Mouse (Mus musculus): ENCODE data around the gene Slc52a3. TPM values are rescaled to one million over a fixed set of nuclear protein-coding genes. Genes with fewer than 3 reads are reported as not detected.

Gene Slc52a3
- polyA plus RNA-seq, 1 experiment = 0.08 TPM

GRCm38 (mm10) chr2:152048003-152048980 is 52.0 kb downstream of the Slc52a3 start:
- Histone ChIP-seq H3K79me2 (ENCODE audit: control insufficient read depth, insufficient read depth) (no peaks in the 10 kb centered on the region), H3K4me3 (ENCODE audit: insufficient read depth, poor library complexity, severe bottlenecking) (no peak overlapping the region), H3K79me3 (ENCODE audit: low read depth) (no peaks in the 10 kb centered on the region), H3ac (ENCODE audit: control insufficient read depth, insufficient read length, low read depth) (no peak overlapping the region), H3K36me3 (ENCODE audit: control insufficient read depth, insufficient read depth) (no peaks in the 10 kb centered on the region), H3K27me3 (ENCODE audit: control insufficient read depth, insufficient read depth, insufficient read length) (peaks cover 51% of the 10 kb centered on the region)
- TF ChIP-seq MYOG (IDR thresholded peaks at IDR 0.05; ENCODE audit: control insufficient read depth, extremely low read depth, insufficient read length) (no peak), MAX (IDR thresholded peaks at IDR 0.05) (no peak), USF1 (IDR thresholded peaks at IDR 0.05; ENCODE audit: low read depth) (no peak), MYOD1 (IDR thresholded peaks at IDR 0.05; ENCODE audit: control insufficient read depth, insufficient read length, low read depth) (no peak), FOSL1 (IDR thresholded peaks at IDR 0.05; ENCODE audit: insufficient read depth, low read length, poor library complexity, severe bottlenecking) (no peak), CEBPB (IDR thresholded peaks at IDR 0.05; ENCODE audit: low read depth) (no peak), CTCF (IDR thresholded peaks at IDR 0.05; ENCODE audit: control insufficient read depth, insufficient read depth, insufficient read length) (no peak)

- Histone ChIP-seq H3K79me3 (ENCODE audit: low read depth) (no peaks in the 10 kb centered on the region), H3K4me3 (ENCODE audit: insufficient read depth, poor library complexity, severe bottlenecking) (no peak overlapping the region)
- TF ChIP-seq MYOG (IDR thresholded peaks at IDR 0.05; ENCODE audit: control insufficient read depth, extremely low read depth, insufficient read length) (no peak), FOSL1 (IDR thresholded peaks at IDR 0.05; ENCODE audit: insufficient read depth, low read length, poor library complexity, severe bottlenecking) (no peak), MYOD1 (IDR thresholded peaks at IDR 0.05; ENCODE audit: control insufficient read depth, insufficient read length, low read depth) (no peak), MAX (IDR thresholded peaks at IDR 0.05) (no peak), USF1 (IDR thresholded peaks at IDR 0.05; ENCODE audit: low read depth) (no peak), CEBPB (IDR thresholded peaks at IDR 0.05; ENCODE audit: low read depth) (no peak), CTCF (IDR thresholded peaks at IDR 0.05; ENCODE audit: control insufficient read depth, insufficient read depth, insufficient read length) (no peak)
These were observed 52.7 kb downstream of the Slc52a3 start for GRCm38 (mm10) chr2:152048981-152049441.

GRCm38 (mm10) chr2:152049611-152050270 is 53.4 kb downstream of the Slc52a3 start:
- H3K79me2 ChIP-seq (ENCODE audit: control insufficient read depth, insufficient read depth) = no peaks in the 10 kb centered on the region
- no peaks in the 10 kb centered on the region for H3K79me3 ChIP-seq (ENCODE audit: low read depth)
- H3K36me3 ChIP-seq (ENCODE audit: control insufficient read depth, insufficient read depth) = no peaks in the 10 kb centered on the region
- H3K27me3 ChIP-seq (ENCODE audit: control insufficient read depth, insufficient read depth, insufficient read length) = peaks cover 61% of the 10 kb centered on the region
- no peak for TF ChIP-seq USF1 (IDR thresholded peaks at IDR 0.05; ENCODE audit: low read depth)
- no peak for TF ChIP-seq MYOD1 (IDR thresholded peaks at IDR 0.05; ENCODE audit: control insufficient read depth, insufficient read length, low read depth)
- TF ChIP-seq CTCF (IDR thresholded peaks at IDR 0.05; ENCODE audit: control insufficient read depth, insufficient read depth, insufficient read length) = no peak
- TF ChIP-seq MAX (IDR thresholded peaks at IDR 0.05) = no peak
- no peak for TF ChIP-seq FOSL1 (IDR thresholded peaks at IDR 0.05; ENCODE audit: insufficient read depth, low read length, poor library complexity, severe bottlenecking)
- no peak for TF ChIP-seq CEBPB (IDR thresholded peaks at IDR 0.05; ENCODE audit: low read depth)
- no peak for TF ChIP-seq MYOG (IDR thresholded peaks at IDR 0.05; ENCODE audit: control insufficient read depth, extremely low read depth, insufficient read length)
- no peak overlapping the region for H3ac ChIP-seq (ENCODE audit: control insufficient read depth, insufficient read length, low read depth)
- no peak overlapping the region for H3K4me3 ChIP-seq (ENCODE audit: insufficient read depth, poor library complexity, severe bottlenecking)

More at GRCm38 (mm10) chr2:152048981-152049441, 52.7 kb downstream of the Slc52a3 start:
- no peaks in the 10 kb centered on the region for H3K36me3 ChIP-seq (ENCODE audit: control insufficient read depth, insufficient read depth)
- H3K79me2 ChIP-seq (ENCODE audit: control insufficient read depth, insufficient read depth) = no peaks in the 10 kb centered on the region
- no peak overlapping the region for H3ac ChIP-seq (ENCODE audit: control insufficient read depth, insufficient read length, low read depth)
- peaks cover 54% of the 10 kb centered on the region for H3K27me3 ChIP-seq (ENCODE audit: control insufficient read depth, insufficient read depth, insufficient read length)

- Histone ChIP-seq H3K36me3 (ENCODE audit: control insufficient read depth, insufficient read depth) (no peaks in the 10 kb centered on the region), H3K4me3 (ENCODE audit: insufficient read depth, poor library complexity, severe bottlenecking) (no peak overlapping the region), H3K79me3 (ENCODE audit: low read depth) (no peaks in the 10 kb centered on the region), H3ac (ENCODE audit: control insufficient read depth, insufficient read length, low read depth) (no peak overlapping the region), H3K27me3 (ENCODE audit: control insufficient read depth, insufficient read depth, insufficient read length) (peaks cover 67% of the 10 kb centered on the region), H3K79me2 (ENCODE audit: control insufficient read depth, insufficient read depth) (no peaks in the 10 kb centered on the region)
- TF ChIP-seq MYOG (IDR thresholded peaks at IDR 0.05; ENCODE audit: control insufficient read depth, extremely low read depth, insufficient read length) = no peak
- no peak for TF ChIP-seq CTCF (IDR thresholded peaks at IDR 0.05; ENCODE audit: control insufficient read depth, insufficient read depth, insufficient read length)
- no peak for TF ChIP-seq MAX (IDR thresholded peaks at IDR 0.05)
- TF ChIP-seq MYOD1 (IDR thresholded peaks at IDR 0.05; ENCODE audit: control insufficient read depth, insufficient read length, low read depth) = no peak
These were observed 54.0 kb downstream of the Slc52a3 start for GRCm38 (mm10) chr2:152050316-152050715.

- no peaks in the 10 kb centered on the region for H3K36me3 ChIP-seq (ENCODE audit: control insufficient read depth, insufficient read depth)
- TF ChIP-seq MYOG (IDR thresholded peaks at IDR 0.05; ENCODE audit: control insufficient read depth, extremely low read depth, insufficient read length) = no peak
- no peak for TF ChIP-seq MAX (IDR thresholded peaks at IDR 0.05)
- TF ChIP-seq CTCF (IDR thresholded peaks at IDR 0.05; ENCODE audit: control insufficient read depth, insufficient read depth, insufficient read length) = no peak
- no peak for TF ChIP-seq FOSL1 (IDR thresholded peaks at IDR 0.05; ENCODE audit: insufficient read depth, low read length, poor library complexity, severe bottlenecking)
- TF ChIP-seq CEBPB (IDR thresholded peaks at IDR 0.05; ENCODE audit: low read depth) = no peak
- TF ChIP-seq MYOD1 (IDR thresholded peaks at IDR 0.05; ENCODE audit: control insufficient read depth, insufficient read length, low read depth) = no peak
- TF ChIP-seq USF1 (IDR thresholded peaks at IDR 0.05; ENCODE audit: low read depth) = no peak
These were observed 55.7 kb downstream of the Slc52a3 start for GRCm38 (mm10) chr2:152051985-152052384.

More at GRCm38 (mm10) chr2:152051985-152052384, 55.7 kb downstream of the Slc52a3 start:
- H3ac ChIP-seq (ENCODE audit: control insufficient read depth, insufficient read length, low read depth) = no peak overlapping the region
- H3K79me3 ChIP-seq (ENCODE audit: low read depth) = no peaks in the 10 kb centered on the region
- H3K79me2 ChIP-seq (ENCODE audit: control insufficient read depth, insufficient read depth) = no peaks in the 10 kb centered on the region
- no peak overlapping the region for H3K4me3 ChIP-seq (ENCODE audit: insufficient read depth, poor library complexity, severe bottlenecking)
- peaks cover 79% of the 10 kb centered on the region for H3K27me3 ChIP-seq (ENCODE audit: control insufficient read depth, insufficient read depth, insufficient read length)
